Mouse (Mus musculus) myocyte (in vitro differentiated cells): Measurements from ENCODE around the gene Kdr. TPM values are rescaled to one million over a fixed set of nuclear protein-coding genes. Genes with fewer than 3 reads are reported as not detected.

Experiments
- H3K27me3 ChIP-seq: one replicate; pipeline ENCODE4 v1.6.1; 2011; ENCODE audit not compliant: control insufficient read depth, insufficient read depth, insufficient read length
- H3K36me3 ChIP-seq: one replicate; pipeline ENCODE4 v1.6.1; 2011; ENCODE audit not compliant: control insufficient read depth, insufficient read depth
- H3K4me2 ChIP-seq: one replicate; pipeline ENCODE4 v1.6.1; 2011; ENCODE audit warnings: low read depth, control low read depth
- H3K4me3 ChIP-seq: one replicate; pipeline ENCODE4 v1.5.1; 2011; ENCODE audit warnings: mild to moderate bottlenecking, control low read depth, moderate library complexity
- H3K79me2 ChIP-seq: one replicate; pipeline ENCODE4 v1.6.1; 2011; ENCODE audit not compliant: control insufficient read depth, insufficient read depth
- H3ac ChIP-seq: one replicate; pipeline ENCODE4 v1.6.1; 2011; ENCODE audit not compliant: control insufficient read depth, insufficient read length
- CEBPB ChIP-seq: IDR thresholded peaks from 2 replicates; pipeline ENCODE4 v1.6.1; 2011; ENCODE audit warnings: mild to moderate bottlenecking, moderate library complexity; ENCODE audit not compliant: poor library complexity, insufficient read depth, severe bottlenecking
- E2F4 ChIP-seq: IDR thresholded peaks from one replicate; pipeline ENCODE4 v1.6.1; 2011; ENCODE audit warnings: mild to moderate bottlenecking, control low read depth, moderate library complexity; ENCODE audit not compliant: insufficient read depth
- MAX ChIP-seq: IDR thresholded peaks from one replicate; pipeline ENCODE4 v1.6.1; 2011; ENCODE audit warnings: low read depth, mild to moderate bottlenecking, control low read depth
- MYOD1 ChIP-seq, 3 experiments: IDR thresholded peaks; one replicate each; pipeline ENCODE4 v1.6.1; 2011; ENCODE audit warnings: control low read depth in 2 of 3, low read depth in 2 of 3, mild to moderate bottlenecking in 2 of 3, moderate library complexity in 1 of 3; ENCODE audit not compliant: insufficient read length in 2 of 3, control insufficient read depth in 1 of 3
- MYOG ChIP-seq, 3 experiments: IDR thresholded peaks; one replicate each; pipeline ENCODE4 v1.6.1; 2011; ENCODE audit warnings: control low read depth in 2 of 3, low read depth in 2 of 3, mild to moderate bottlenecking in 2 of 3; ENCODE audit not compliant: insufficient read length in 2 of 3, control insufficient read depth in 1 of 3, insufficient read depth in 1 of 3
- POLR2A ChIP-seq: IDR thresholded peaks from one replicate; pipeline ENCODE4 v1.6.1; 2011; ENCODE audit warnings: low read depth, mild to moderate bottlenecking, control low read depth, moderate library complexity; ENCODE audit not compliant: insufficient read length
- POLR2AphosphoS2 ChIP-seq: IDR thresholded peaks from one replicate; pipeline ENCODE4 v1.6.1; 2011; ENCODE audit warnings: low read depth, control low read depth; ENCODE audit not compliant: insufficient read length
- REST ChIP-seq: IDR thresholded peaks from one replicate; pipeline ENCODE4 v1.6.1; 2011; ENCODE audit warnings: mild to moderate bottlenecking, control low read depth, moderate library complexity; ENCODE audit not compliant: insufficient read depth, insufficient read length
- SRF ChIP-seq: IDR thresholded peaks from one replicate; pipeline ENCODE4 v1.6.1; 2011; ENCODE audit warnings: low read depth; ENCODE audit not compliant: control insufficient read depth, insufficient read length
- TCF12 ChIP-seq: IDR thresholded peaks from one replicate; pipeline ENCODE4 v1.6.1; 2011; ENCODE audit warnings: mild to moderate bottlenecking, control low read depth; ENCODE audit not compliant: poor library complexity, insufficient read depth, severe bottlenecking
- TCF3 ChIP-seq: IDR thresholded peaks from one replicate; pipeline ENCODE4 v1.6.1; 2011; ENCODE audit warnings: low read depth, control low read depth; ENCODE audit not compliant: insufficient read length
- USF1 ChIP-seq: IDR thresholded peaks from one replicate; pipeline ENCODE4 v1.6.1; 2011; ENCODE audit warnings: low read depth, mild to moderate bottlenecking, control low read depth, moderate library complexity
- polyA plus RNA-seq: library from polyadenylated mRNA; unstranded; fragments of >200 nt; fragmentation: generic; extraction: Trizol; gene quantifications from one replicate; pipeline ENCODE4 v1.2.1, GENCODE M21; 2012; ENCODE audit warnings: missing spikeins

The Kdr gene
- polyA plus RNA-seq, 1 experiment: not detected

DNA sequence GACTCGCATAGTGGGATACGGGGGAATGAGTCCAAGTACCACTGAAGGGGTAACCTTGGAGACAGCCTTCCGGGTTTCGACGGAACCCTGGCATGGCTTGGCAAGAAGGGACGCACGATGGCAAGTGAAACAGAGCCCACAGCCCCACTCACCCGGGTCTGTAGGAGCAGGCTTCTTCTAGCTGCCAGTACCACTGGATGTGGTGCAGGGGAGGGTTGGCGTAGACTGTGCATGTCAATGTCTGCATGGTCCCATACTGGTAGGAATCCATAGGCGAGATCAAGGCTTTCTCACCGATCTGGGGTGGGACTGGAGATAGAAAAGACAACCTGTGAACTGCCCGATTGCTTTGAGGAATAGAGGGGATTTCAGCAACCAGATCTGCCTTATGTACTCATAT, 15.7 kb downstream of the Kdr start:
- no peaks in the 10 kb centered on the region for H3K36me3 ChIP-seq
- no peaks in the 10 kb centered on the region for H3K79me2 ChIP-seq
- no peak overlapping the region for H3ac ChIP-seq
- no peak overlapping the region for H3K4me2 ChIP-seq
- peaks cover 15% of the 10 kb centered on the region for H3K27me3 ChIP-seq
- no peak overlapping the region for H3K4me3 ChIP-seq
- TF ChIP-seq POLR2A: no peak
- no peak for TF ChIP-seq POLR2AphosphoS2
- no peak for TF ChIP-seq TCF12
- no peak for TF ChIP-seq MAX
- TF ChIP-seq CEBPB: no peak
- no peak for TF ChIP-seq MYOD1 (IDR thresholded peaks at IDR 0.05; ENCODE audit: control insufficient read depth in 1 of 3, insufficient read length in 2 of 3, low read depth in 2 of 3)
- no peak for TF ChIP-seq TCF3
- no peak for TF ChIP-seq USF1
- no peak for TF ChIP-seq E2F4
- no peak for TF ChIP-seq SRF

- no peak overlapping the region for H3K4me2 ChIP-seq
- H3K36me3 ChIP-seq: no peaks in the 10 kb centered on the region
- no peak for TF ChIP-seq REST
- TF ChIP-seq POLR2A: no peak
- TF ChIP-seq E2F4: no peak
- no peak for TF ChIP-seq MYOG (IDR thresholded peaks at IDR 0.05; ENCODE audit: control insufficient read depth in 1 of 3, insufficient read depth in 1 of 3, insufficient read length in 2 of 3, low read depth in 2 of 3)
- TF ChIP-seq SRF: no peak
- H3K27me3 ChIP-seq: peaks cover 15% of the 10 kb centered on the region
- H3K4me3 ChIP-seq: no peak overlapping the region
- no peaks in the 10 kb centered on the region for H3K79me2 ChIP-seq
- H3ac ChIP-seq: no peak overlapping the region
Measured at GRCm38 (mm10) chr5:75961741-75962469, 16.4 kb downstream of the Kdr start.

GRCm38 (mm10) chr5:75959809-75960208, 18.4 kb downstream of the Kdr start:
- H3K4me3 ChIP-seq: no peak overlapping the region
- no peaks in the 10 kb centered on the region for H3K36me3 ChIP-seq
- no peaks in the 10 kb centered on the region for H3K79me2 ChIP-seq
- no peak overlapping the region for H3ac ChIP-seq
- TF ChIP-seq MYOG (IDR thresholded peaks at IDR 0.05; ENCODE audit: control insufficient read depth in 1 of 3, insufficient read depth in 1 of 3, insufficient read length in 2 of 3, low read depth in 2 of 3) (no peak), E2F4 (no peak), TCF3 (no peak), TCF12 (no peak), MYOD1 (IDR thresholded peaks at IDR 0.05; ENCODE audit: control insufficient read depth in 1 of 3, insufficient read length in 2 of 3, low read depth in 2 of 3) (no peak)
- H3K4me2 ChIP-seq: no peak overlapping the region
- peaks cover 6% of the 10 kb centered on the region for H3K27me3 ChIP-seq

DNA sequence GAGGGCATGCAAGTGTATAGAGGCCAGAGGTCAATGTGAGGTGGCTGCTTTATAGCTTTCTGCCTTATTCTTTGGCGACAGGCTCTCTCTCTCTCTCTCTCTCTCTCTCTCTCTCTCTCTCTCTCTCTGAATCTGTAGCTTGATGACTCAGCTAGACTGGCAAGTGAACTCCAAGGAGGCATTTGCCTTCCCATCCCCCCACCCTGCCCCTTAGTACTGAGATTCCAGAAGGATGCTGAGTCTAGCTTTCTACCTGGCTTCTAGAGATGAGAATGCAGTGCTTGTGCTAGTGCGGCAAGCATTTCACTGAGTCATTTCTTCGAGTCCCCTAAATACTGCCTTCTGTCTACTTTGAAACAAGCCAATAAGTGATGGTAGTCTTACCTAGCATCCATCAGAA, 21.7 kb downstream of the Kdr start:
- no peaks in the 10 kb centered on the region for H3K27me3 ChIP-seq
- H3K79me2 ChIP-seq: no peaks in the 10 kb centered on the region
- no peak overlapping the region for H3K4me3 ChIP-seq
- no peak overlapping the region for H3ac ChIP-seq
- H3K36me3 ChIP-seq: no peaks in the 10 kb centered on the region
- no peak overlapping the region for H3K4me2 ChIP-seq
- TF ChIP-seq TCF12 (no peak), POLR2AphosphoS2 (no peak), USF1 (no peak), MYOD1 (IDR thresholded peaks at IDR 0.05; ENCODE audit: control insufficient read depth in 1 of 3, insufficient read length in 2 of 3, low read depth in 2 of 3) (no peak), MYOG (IDR thresholded peaks at IDR 0.05; ENCODE audit: control insufficient read depth in 1 of 3, insufficient read depth in 1 of 3, insufficient read length in 2 of 3, low read depth in 2 of 3) (no peak)

DNA sequence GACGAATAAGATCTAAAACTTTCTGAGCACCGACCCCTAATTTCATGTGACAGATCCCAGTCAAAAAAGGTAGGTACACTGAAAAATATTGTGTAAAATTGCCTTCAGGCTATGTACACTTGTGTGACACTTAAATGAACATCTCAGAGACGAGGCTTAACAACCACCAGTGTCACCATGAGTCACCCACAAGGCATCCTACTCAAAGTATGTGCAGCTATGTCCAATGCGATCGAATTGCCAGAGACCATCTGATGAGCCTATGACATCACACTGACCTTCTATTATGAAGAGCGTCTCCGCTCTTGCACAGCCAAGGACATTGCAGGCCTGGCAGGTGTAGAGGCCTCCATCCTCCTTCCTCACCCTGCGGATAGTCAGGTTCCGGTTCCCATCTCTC, 22.4 kb downstream of the Kdr start:
- TF ChIP-seq MYOD1 (IDR thresholded peaks at IDR 0.05; ENCODE audit: control insufficient read depth in 1 of 3, insufficient read length in 2 of 3, low read depth in 2 of 3) (no peak), MYOG (IDR thresholded peaks at IDR 0.05; ENCODE audit: control insufficient read depth in 1 of 3, insufficient read depth in 1 of 3, insufficient read length in 2 of 3, low read depth in 2 of 3) (no peak), MAX (no peak), E2F4 (no peak), TCF3 (no peak)

More for the DNA sequence above, 22.4 kb downstream of the Kdr start:
- H3K27me3 ChIP-seq: no peaks in the 10 kb centered on the region
- H3K4me3 ChIP-seq: no peak overlapping the region
- H3ac ChIP-seq: no peak overlapping the region
- H3K36me3 ChIP-seq: no peaks in the 10 kb centered on the region
- no peak overlapping the region for H3K4me2 ChIP-seq
- no peaks in the 10 kb centered on the region for H3K79me2 ChIP-seq
